Mouse (Mus musculus) adrenal gland, adult 18-20 months (tissue): ENCODE results near the gene Ak8. TPM values are rescaled to one million over a fixed set of nuclear protein-coding genes. Genes with fewer than 3 reads are reported as not detected.

Experiments used
- DNase-seq, 2 experiments: peaks; one replicate each; pipeline ENCODE4 v3.0.0; 2021 to 2022; ENCODE audit warnings: low spot score in 2 of 2
- total RNA-seq, 2 experiments: library from RNA; stranded (reverse); gene quantifications; 1 replicate in 1 of 2; 2 replicates in 1 of 2; pipeline ENCODE4 v1.2.3; 2021

Ak8 gene
- total RNA-seq, 2 experiments from 2014 or later, result 0.38 to 0.63 TPM

DNA sequence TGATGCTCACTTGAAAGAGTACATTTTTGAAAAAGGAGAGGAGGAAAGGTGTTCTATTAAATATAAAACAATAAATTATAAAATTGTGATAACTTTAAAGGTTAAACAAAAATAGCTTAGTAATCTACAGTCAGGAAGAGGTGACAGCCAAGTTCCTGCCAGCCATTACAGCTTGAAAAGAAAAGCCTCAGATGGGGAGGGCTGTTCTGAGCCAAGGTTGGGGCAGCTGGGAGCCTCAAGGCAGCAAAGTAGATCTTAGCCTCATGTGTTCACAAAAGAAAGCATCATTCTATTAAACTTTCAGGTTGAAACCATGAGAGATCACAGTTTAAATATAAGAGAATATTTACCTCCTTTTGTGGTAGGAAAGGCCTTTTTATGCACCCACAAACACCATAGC is 30.7 kb downstream of the Ak8 start:
- no peak for DNase-seq

- no peak for DNase-seq
Measured at GRCm38 (mm10) chr2:28737112-28737511, 37.1 kb downstream of the Ak8 start.

DNA sequence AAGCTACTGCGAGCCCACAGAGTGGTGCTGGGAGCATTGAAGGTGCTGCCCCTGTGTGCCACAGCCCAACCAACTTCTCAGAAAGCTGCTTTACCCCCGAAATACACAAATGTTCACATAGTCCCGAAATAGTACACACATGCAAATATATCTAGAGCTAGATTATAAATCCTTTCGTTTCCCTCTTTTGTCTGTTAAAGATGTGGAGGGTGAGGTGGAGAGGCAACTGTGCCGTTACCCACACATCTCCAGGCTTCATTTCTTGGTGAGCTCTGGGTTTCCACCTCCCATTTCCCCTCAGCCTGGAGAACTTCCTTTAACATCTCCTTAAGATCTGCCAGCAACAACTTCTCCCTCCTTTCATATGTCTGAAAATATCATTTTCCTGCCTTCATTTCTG is 40.2 kb downstream of the Ak8 start:
- DNase-seq, result no peak

GRCm38 (mm10) chr2:28742701-28743100 is 42.7 kb downstream of the Ak8 start:
- peak; percentile 18 to 32 for DNase-seq

GRCm38 (mm10) chr2:28746682-28747332 is 46.8 kb downstream of the Ak8 start:
- no peak for DNase-seq

- DNase-seq, result peak in 1 of 2 experiments; percentile 47
Measured at GRCm38 (mm10) chr2:28747705-28748104, 47.7 kb downstream of the Ak8 start.

GRCm38 (mm10) chr2:28751186-28751585 is 51.2 kb downstream of the Ak8 start:
- no peak for DNase-seq

GRCm38 (mm10) chr2:28751658-28752057 is 51.7 kb downstream of the Ak8 start:
- DNase-seq, result no peak

- DNase-seq, result no peak
Measured at GRCm38 (mm10) chr2:28752388-28752787, 52.4 kb downstream of the Ak8 start.

GRCm38 (mm10) chr2:28755451-28755850 is 55.5 kb downstream of the Ak8 start:
- DNase-seq, result peak; percentile 83 to 85

DNA sequence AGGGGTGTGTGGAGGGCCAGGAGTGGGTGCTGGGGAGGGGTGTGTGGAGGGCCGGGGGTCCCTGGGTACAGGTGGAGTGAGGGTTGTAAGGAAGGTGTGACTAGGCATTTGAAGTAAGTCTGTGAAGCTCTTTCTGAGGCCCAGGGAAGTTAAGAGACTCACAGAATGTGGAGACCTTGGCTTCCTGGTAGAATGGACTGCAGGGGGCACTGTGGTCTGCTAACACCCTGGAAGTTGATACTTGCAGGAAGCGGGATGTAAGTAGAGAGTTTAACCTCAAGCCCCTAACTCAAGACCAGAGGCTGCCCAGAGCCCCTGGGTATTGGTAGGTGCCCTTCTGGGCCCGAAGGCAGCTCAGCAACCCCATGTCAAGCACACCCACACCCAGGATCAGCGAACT is 56.2 kb downstream of the Ak8 start:
- DNase-seq, result peak in 1 of 2 experiments; percentile 33

DNA sequence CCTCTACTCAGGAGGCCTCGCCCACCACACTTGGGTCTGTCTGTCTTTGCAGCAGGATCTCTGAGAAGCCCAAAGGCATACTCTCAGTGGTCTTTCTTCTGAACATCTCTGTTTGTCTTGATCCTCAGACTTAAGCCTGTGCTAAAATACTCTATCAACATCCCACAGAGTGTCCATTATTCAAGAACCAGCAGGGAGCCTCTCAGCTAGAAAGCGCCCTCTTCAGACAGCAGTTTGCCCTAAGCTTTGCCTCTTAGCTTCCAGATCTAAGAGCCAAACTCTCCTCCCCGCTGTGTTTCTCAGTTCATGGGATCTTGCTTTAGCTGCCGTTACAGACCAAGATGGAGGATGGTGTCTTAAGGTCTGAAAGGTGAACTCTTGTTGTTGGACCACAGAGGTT is 59.5 kb downstream of the Ak8 start:
- DNase-seq, result no peak

DNA sequence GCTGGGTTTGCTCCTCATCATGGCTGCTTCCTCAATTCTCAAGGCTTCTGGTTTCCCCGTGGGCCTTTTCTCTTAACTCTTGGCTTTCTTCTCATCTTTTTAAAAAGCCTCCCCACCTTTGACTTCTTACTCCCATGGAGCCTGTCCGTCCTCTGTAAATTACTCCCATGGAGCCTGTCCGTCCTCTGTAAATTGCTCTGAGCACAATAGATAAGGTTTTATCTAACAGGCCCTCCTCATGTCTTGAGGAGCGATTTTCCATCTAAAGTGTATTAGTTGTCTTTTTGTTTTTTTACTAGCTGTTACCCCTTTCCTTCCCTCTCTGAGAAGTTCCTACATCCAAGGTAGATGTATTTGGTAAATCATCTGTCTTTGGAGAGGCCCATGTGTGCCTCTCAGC is 66.6 kb downstream of the Ak8 start:
- DNase-seq, result no peak

DNA sequence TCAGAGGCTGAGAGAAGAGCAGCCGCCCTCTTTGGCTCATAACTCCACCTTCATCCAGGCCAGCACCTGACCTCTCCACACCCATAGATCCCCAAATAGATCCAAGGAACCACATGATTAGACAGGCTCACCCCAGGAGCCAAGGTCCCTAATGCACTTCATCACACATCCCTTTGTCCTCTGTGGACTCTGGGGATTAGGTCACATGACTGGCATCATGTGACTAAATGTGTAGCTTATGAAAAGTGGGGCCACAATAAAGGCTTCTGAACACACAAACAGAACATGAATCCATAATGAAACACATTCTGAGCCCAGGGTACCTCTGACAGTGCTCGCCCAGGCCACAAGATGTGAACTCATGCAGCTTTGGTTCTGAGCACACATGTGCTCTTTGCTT is 67.1 kb downstream of the Ak8 start:
- DNase-seq, result no peak

DNA sequence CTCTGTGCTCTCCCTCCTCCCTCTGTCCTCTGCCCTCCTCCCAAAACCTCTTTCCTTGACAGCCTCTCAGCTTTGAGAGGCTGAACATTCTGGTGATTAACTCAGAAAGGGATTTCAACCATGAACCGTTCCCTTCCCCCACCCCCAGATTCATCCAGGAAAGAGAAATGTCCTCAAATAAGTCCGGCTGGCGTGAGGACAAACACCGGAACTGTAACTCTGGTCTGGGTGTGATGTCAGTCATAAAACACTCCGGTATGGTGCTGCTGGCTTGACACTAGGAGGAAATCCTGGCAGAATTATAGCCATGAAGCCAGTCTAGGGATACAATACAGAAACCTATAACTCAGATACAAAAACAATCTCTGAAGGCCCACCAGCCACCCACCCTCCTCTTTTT is 70.7 kb downstream of the Ak8 start:
- DNase-seq, result no peak

DNA sequence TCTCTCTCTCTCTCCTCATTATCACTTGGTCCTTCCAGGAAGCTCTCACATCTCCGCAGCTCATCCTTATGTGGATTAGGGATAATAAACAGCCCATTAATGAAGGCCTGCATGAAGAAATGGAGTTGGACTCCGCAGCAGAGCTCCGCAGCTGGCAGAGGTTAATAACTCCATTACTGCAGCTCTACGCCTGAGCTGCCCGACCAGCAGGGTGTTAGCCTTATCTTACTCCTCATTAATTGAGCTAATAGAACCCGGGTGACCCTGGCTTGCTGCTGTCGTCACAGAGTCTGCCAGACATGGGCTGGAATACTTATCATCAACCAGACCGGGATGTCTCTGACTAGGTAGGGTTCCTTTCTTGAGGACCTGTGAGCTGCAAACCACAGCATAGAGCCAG is 74.1 kb downstream of the Ak8 start:
- no peak for DNase-seq

DNA sequence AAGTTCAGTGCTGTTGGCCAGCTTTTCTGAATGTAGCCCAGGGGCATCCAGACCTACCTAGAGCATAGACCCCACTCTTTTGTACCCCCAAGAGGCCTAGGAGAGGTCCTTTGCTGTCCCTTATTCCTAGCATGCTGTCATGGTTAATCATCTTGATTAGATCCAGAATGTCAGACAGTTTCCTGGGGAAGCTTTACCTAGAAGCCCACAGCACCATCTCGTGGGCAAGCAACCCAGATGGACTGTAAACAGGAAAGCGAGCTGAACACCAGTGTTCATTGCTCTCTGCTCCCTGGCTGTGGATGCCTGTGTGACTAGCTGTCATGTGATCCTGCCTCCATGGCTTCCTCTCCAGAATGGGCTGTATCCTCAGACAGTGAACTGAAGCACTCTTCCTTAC is 76.8 kb downstream of the Ak8 start:
- no peak for DNase-seq

- no peak for DNase-seq
Measured at GRCm38 (mm10) chr2:28780001-28780782, 80.2 kb downstream of the Ak8 start.

DNA sequence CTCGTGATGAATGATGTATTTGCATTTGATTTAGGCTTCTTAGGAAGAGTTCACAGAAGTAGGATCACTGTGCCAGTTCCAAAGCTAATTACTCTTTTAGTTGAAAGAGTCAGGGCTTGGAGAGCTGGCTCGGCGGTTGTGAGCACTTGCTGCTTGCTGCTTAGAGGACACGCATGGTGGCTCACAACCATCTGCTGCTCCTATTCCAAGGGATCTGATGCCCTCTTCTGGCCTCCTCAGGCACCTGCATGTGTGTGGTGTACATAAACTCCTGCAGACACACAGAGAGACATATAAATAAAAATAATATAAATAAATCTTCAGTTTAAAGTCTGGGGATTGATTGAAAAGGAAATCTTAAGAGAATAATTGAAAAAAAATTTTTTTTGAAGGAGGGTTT is 81.3 kb downstream of the Ak8 start:
- DNase-seq, result no peak

DNA sequence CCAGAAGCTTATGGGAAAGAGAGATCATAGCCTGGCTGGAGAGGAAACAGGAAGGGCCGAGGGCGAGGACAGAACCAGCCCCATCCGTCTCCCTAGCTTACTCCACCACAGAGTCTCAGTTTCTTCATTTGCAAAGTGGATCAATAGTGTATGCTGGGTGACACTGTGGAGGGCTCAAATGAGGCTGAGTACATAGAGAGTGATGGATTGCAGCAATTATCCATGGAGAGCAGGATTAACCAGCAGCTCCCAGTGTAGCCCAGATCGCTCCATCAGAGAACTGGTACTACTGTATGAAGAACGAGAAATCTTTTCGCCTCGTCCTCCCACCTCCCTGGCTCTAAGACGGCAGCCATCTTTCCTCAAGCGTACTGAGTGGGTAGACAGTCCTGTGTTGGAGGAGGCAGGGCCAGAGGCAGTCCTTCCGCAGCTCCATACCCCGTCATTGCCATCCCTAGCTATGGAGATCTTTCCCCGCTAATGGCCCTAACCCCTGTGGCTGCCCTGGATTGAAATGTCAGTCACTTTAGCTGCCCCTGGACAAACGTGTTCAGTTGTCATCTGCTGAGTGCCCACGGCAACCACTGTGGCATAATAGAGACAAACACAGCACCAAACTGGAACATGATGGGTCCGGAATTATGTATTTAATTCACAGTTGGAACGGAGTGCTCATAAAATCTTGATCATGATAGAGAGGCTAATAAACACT is 86.5 kb downstream of the Ak8 start:
- no peak for DNase-seq

GRCm38 (mm10) chr2:28787067-28787619 is 87.2 kb downstream of the Ak8 start:
- DNase-seq, result no peak
